Mouse (Mus musculus) CH12.LX (cell line): ENCODE results near the gene Ccs.
"Not testable (repeated sequence)": the region's sequence is repeated elsewhere in the genome, so short reads cannot be mapped to it uniquely, and the experiment has no call there.

ENCODE experiments used
- CHD2 ChIP-seq: IDR thresholded peaks from 2 replicates; pipeline ENCODE4 v1.6.1; 2011; ENCODE audit warnings: low read length, improper control_type of control experiment
- CTCF ChIP-seq, 2 experiments: IDR thresholded peaks in 1 of 2; conservative IDR thresholded peaks in 1 of 2; 2 replicates each; pipeline ENCODE4 v1.5.1; 2011 to 2012; ENCODE audit warnings: low read depth in 2 of 2, low read length in 2 of 2, improper control_type of control experiment in 1 of 2, inconsistent platforms in 1 of 2, mild to moderate bottlenecking in 1 of 2, moderate library complexity in 1 of 2
- MAZ ChIP-seq: IDR thresholded peaks from 2 replicates; pipeline ENCODE4 v1.6.1; 2012; ENCODE audit warnings: low read depth, mild to moderate bottlenecking, inconsistent platforms, low read length, improper control_type of control experiment, moderate library complexity
- MEF2A ChIP-seq: IDR thresholded peaks from 2 replicates; pipeline ENCODE4 v1.6.1; 2014; ENCODE audit warnings: low read depth, mild to moderate bottlenecking, inconsistent platforms, low read length, improper control_type of control experiment, borderline replicate concordance
- POLR2A ChIP-seq: IDR thresholded peaks from 2 replicates; pipeline ENCODE4 v1.6.1; 2011; ENCODE audit warnings: low read depth, mild to moderate bottlenecking, improper control_type of control experiment, low read length

DNA sequence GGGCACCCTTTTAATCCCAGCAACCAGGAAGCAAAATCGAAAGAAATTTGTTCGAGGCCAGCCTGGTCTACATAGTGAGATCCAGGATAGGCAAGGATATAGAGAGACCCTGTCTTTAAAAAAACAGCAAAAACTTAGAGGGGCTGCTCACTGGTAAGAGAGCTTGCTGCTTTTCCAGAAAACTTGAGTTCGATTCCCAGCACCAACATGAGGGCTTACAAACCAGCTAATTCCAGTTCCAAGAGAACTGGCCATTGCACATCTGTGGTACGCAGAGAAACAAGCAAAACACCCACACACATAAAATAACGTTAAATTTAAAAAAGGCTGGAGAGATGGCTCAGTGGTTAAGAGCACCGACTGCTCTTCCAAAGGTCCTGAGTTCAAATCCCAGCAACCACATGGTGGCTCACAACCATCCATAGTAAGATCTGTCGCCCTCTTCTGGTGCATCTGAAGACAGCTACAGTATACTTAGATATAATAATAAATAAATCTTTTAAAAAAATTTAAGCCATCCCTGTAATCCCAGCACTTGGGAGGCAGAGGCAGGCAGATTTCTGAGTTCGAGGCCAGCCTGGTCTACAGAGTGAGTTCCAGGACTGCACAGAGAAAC lies 26.7 kb downstream of the Ccs start:
- not testable (repeated sequence) for TF ChIP-seq POLR2A, MAZ, CHD2, MEF2A
- peak in 1 of 2 experiments; percentile 30; a peak in 1 of 4 replicates for TF ChIP-seq CTCF (conservative IDR thresholded peaks at IDR 0.05 in 1 of 2, IDR thresholded peaks at IDR 0.05 in 1 of 2; ENCODE audit: low read depth in 2 of 2, low read length in 2 of 2)
